Mouse (Mus musculus) forebrain, postnatal 0 days (tissue): Measurements from ENCODE around the gene Fam104a. TPM values are rescaled to one million over a fixed set of nuclear protein-coding genes. Genes with fewer than 3 reads are reported as not detected.

Source experiments
- ATAC-seq: fragments of 200-750 bp; cut with Nextera tagmentation; 2 replicates; pipeline ENCODE4 v1.8.0; 2017; ENCODE audit warnings: mild to moderate bottlenecking, moderate library complexity
- DNase-seq: peaks from one replicate; pipeline ENCODE4 v3.0.0-alpha.2; 2015
- H3K27ac ChIP-seq: fragments of 300-500 bp; sonication (generic); 2 replicates; pipeline ENCODE4 v1.5.1; 2014; ENCODE audit warnings: low read depth, mild to moderate bottlenecking, antibody characterized with exemption, low read length, moderate library complexity, mixed read lengths
- H3K27me3 ChIP-seq: fragments of 300-500 bp; sonication (generic); 2 replicates; pipeline ENCODE4 v1.6.1; 2014; ENCODE audit warnings: mild to moderate bottlenecking, low read length, mixed read lengths; ENCODE audit not compliant: insufficient read depth
- H3K36me3 ChIP-seq: fragments of 300-500 bp; sonication (generic); 2 replicates; pipeline ENCODE4 v1.6.1; 2014; ENCODE audit warnings: mild to moderate bottlenecking, moderate library complexity; ENCODE audit not compliant: insufficient read depth
- H3K4me1 ChIP-seq: fragments of 300-500 bp; sonication (generic); 2 replicates; pipeline ENCODE4 v1.6.1; 2014; ENCODE audit warnings: antibody characterized with exemption; ENCODE audit not compliant: insufficient read depth
- H3K4me2 ChIP-seq: fragments of 300-500 bp; sonication (generic); 2 replicates; pipeline ENCODE4 v1.6.1; 2014; ENCODE audit warnings: low read depth, mild to moderate bottlenecking, moderate library complexity
- H3K4me3 ChIP-seq: fragments of 300-500 bp; sonication (generic); 2 replicates; pipeline ENCODE4 v1.5.1; 2014; ENCODE audit warnings: low read depth, low read length, mixed read lengths
- H3K9ac ChIP-seq: fragments of 300-500 bp; sonication (generic); 2 replicates; pipeline ENCODE4 v1.6.1; 2014; ENCODE audit warnings: mild to moderate bottlenecking
- H3K9me3 ChIP-seq: fragments of 300-500 bp; sonication (generic); 2 replicates; pipeline ENCODE4 v1.6.1; 2016; ENCODE audit warnings: low read length
- CTCF ChIP-seq: sonication (generic); IDR thresholded peaks from 2 replicates; pipeline ENCODE4 v1.5.1; 2016; ENCODE audit warnings: antibody characterized with exemption, control low read depth, low read depth
- WGBS: fragments of 180-500 bp; shearing (Covaris S2); extraction: QIAGEN DNeasy Blood & Tissue Kit; methylation state at CpG from one replicate; pipeline ENCODE4 v1.1.7; 2014; 5-methylcytosine and 5-hydroxymethylcytosine counted together
- polyA plus RNA-seq: library from polyadenylated mRNA; unstranded; fragments of >200 nt; fragmentation: Nextera tagmentation; extraction: Ambion mirVana; gene quantifications from 2 replicates; pipeline ENCODE4 v1.2.1, GENCODE M21; 2015
- total RNA-seq: library from RNA; depleted of rRNA; stranded (reverse); fragments of >200 nt; gene quantifications from 2 replicates; pipeline ENCODE4 v1.2.3, GENCODE M21; 2014

The Fam104a gene
- total and polyA plus RNA-seq, 2 experiments from 2014 or later, result 37.6 to 54.7 TPM

DNA sequence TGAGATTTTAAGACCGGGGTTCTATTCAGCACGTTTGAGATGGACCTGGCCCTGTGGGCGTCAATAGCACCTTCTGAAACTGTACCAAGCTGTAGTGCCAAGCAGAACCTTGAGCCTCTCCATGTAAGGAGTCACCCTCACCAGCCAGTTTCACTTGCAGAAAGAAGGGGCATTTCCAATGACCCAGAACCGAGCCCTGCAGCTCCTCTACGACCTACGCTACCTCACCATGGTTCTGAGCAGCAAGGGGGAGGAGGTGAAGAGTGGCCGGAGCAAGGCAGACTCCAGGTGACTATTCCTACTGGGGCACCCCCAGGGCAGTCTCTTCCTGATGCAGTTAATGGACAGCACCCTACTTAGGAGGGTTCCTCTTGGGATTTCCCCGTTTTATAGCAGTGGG lies 25.6 kb downstream of the Fam104a start:
- Histone ChIP-seq H3K9ac (no peak overlapping the region), H3K36me3 (peaks cover 86% of the 10 kb centered on the region), H3K4me3 (no peak overlapping the region), H3K4me2 (no peak overlapping the region), H3K4me1 (no peaks in the 10 kb centered on the region), H3K27ac (no peak overlapping the region), H3K9me3 (no peaks in the 10 kb centered on the region), H3K27me3 (no peaks in the 10 kb centered on the region)
- DNase-seq (no peak), ATAC-seq (no peak)
- no peak for TF ChIP-seq CTCF
- WGBS, result 90% methylated on average over 8 of the region's 8 CpGs

DNA sequence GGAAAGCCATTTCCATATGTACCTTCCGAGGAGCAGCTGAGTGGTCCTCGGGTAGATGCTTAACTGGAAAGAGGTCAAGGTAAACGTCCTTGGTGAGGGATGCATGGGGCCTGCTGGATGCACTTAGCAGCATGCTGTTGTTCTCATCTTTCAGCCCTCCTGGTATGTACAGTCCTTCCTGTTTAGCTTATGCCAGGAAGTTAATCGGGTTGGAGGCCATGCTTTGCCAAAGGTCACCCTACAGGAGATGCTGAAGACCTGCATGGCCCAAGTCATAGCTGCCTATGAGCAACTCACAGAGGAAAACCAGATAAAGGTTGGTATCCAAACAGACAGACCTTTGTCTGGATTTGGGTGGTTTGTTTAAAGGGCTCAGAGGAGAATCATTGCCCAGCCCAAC lies 26.7 kb downstream of the Fam104a start:
- TF ChIP-seq CTCF, result no peak
- no peak overlapping the region for H3K27ac ChIP-seq
- WGBS, result 74% methylated on average over 4 of the region's 4 CpGs

DNA sequence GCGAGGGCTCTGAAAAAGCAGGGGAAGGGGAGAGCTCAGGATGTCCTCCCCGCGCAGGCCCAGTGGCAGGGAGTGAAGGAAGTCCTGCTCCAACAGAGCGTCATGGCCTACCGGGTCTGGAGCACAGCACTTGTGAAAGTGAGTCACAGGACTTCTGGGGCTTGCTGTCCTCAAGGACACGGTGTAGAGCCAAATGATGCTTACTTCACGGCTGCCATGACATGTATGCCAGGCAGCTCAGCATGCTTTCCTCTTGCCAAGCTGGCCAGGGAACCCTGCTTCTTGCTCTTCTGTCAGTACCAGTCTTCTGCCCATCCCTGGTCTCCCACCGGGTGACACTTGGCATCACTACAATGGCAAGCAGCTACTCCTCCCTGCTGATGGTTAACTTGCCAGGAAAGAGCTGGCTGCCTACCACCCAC lies 27.4 kb downstream of the Fam104a start:
- DNase-seq (no peak), ATAC-seq (peak; percentile 17; the same call in 1 of the 2 replicates)
- 78% methylated on average over 8 of the region's 8 CpGs for WGBS
- no peak for TF ChIP-seq CTCF
- H3K27ac ChIP-seq, result no peak overlapping the region
- peaks cover 89% of the 10 kb centered on the region for H3K36me3 ChIP-seq
- no peaks in the 10 kb centered on the region for H3K4me1 ChIP-seq
- no peak overlapping the region for H3K4me3 ChIP-seq
- no peak overlapping the region for H3K4me2 ChIP-seq
- no peaks in the 10 kb centered on the region for H3K27me3 ChIP-seq
- H3K9me3 ChIP-seq, result no peaks in the 10 kb centered on the region
- H3K9ac ChIP-seq, result no peak overlapping the region

More for the DNA sequence above, 26.7 kb downstream of the Fam104a start:
- H3K4me3 ChIP-seq, result no peak overlapping the region
- H3K36me3 ChIP-seq, result peaks cover 89% of the 10 kb centered on the region
- DNase-seq (no peak), ATAC-seq (no peak)
- no peak overlapping the region for H3K4me2 ChIP-seq
- no peak overlapping the region for H3K9ac ChIP-seq
- no peaks in the 10 kb centered on the region for H3K4me1 ChIP-seq
- no peaks in the 10 kb centered on the region for H3K27me3 ChIP-seq
- H3K9me3 ChIP-seq, result no peaks in the 10 kb centered on the region

DNA sequence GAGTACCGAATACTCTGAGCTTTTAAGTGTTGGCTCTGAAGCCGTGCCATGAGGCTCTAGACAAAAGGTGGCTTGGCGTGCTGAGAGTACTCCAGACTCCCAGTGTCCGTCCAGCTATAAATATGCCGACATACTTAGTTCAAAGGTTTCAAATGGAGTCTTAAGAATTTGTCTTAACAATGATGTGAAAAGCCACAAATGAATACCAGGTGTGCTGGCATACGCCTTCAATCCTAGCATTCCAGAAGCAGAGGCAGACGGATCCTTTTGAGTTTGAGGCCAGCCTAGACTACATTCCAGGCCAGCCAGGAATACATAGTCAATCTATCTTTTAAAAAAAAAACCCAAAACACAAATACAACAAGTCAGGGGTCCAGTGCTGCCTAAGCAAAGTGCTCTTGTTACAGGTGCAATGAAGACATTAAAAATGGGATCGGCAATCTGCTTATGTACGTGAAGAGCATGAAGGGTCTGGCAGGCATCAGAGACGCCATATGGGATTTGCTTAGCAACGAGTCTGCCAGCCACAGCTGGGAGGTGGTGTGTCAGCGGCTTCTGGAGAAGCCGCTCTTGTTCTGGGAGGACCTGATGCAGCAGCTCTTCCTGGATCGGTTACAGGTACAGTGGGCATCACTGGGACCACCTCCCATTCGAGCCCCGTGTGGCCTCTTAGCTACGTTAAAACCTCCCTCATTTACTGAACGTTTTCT lies 29.2 kb downstream of the Fam104a start:
- ATAC-seq, result no peak

DNA sequence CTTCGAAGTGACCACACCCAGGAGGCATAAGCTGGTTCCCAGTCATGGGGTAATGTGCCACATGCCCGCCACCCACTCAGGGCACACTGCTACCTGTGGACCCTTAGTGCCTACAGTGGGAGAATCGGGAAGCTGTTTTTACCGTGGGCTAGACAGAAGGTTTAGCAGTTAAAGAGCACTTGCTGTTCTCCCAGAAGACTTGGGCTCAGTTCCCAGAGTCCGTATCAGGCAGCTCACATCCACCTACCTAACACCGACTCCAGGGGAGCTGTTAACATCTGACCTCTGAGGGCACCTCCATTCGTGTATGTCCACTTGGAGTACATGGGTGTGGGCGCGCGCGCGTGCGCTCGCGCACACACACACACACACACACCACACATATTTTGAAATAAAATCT lies 29.9 kb downstream of the Fam104a start:
- H3K4me3 ChIP-seq, result no peak overlapping the region
- WGBS, result 92% methylated on average over 15 of the region's 15 CpGs
- ATAC-seq (no peak), DNase-seq (no peak)
- H3K4me1 ChIP-seq, result peaks cover 6% of the 10 kb centered on the region; the same call in 1 of the 2 replicates
- no peaks in the 10 kb centered on the region for H3K9me3 ChIP-seq
- peaks cover 73% of the 10 kb centered on the region for H3K36me3 ChIP-seq
- no peak overlapping the region for H3K4me2 ChIP-seq
- no peak overlapping the region for H3K9ac ChIP-seq
- no peaks in the 10 kb centered on the region for H3K27me3 ChIP-seq
- no peak for TF ChIP-seq CTCF
- no peak overlapping the region for H3K27ac ChIP-seq

More for the DNA sequence above, 29.2 kb downstream of the Fam104a start:
- no peak for TF ChIP-seq CTCF
- H3K36me3 ChIP-seq, result peaks cover 77% of the 10 kb centered on the region
- no peak overlapping the region for H3K9ac ChIP-seq
- WGBS, result 64% methylated on average over 18 of the region's 18 CpGs
- no peaks in the 10 kb centered on the region for H3K9me3 ChIP-seq
- no peak overlapping the region for H3K4me2 ChIP-seq
- H3K27ac ChIP-seq, result no peak overlapping the region
- peak; percentile 64 for DNase-seq
- no peak overlapping the region for H3K4me3 ChIP-seq
- H3K4me1 ChIP-seq, result peaks cover 5% of the 10 kb centered on the region; the same call in 1 of the 2 replicates
- H3K27me3 ChIP-seq, result no peaks in the 10 kb centered on the region

DNA sequence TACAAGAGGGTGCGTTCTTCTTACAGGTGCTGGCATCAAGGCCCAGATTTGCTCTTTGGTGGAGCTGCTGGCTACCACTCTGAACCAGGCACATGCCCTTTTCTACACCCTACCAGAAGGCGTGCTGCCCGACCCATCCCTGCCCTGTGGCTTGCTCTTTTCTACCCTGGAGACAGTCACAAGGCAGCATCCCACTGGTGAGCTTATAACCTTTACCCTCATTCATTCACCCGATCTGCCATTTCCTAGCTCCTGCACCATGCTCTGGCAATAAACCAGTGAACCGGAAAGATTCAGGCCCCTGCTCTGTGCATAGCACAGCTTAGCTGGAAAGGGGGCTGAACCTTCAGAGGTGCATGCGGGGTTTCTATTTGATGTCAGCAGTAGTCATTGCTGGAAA lies 31.4 kb downstream of the Fam104a start:
- Histone ChIP-seq H3K9me3 (no peaks in the 10 kb centered on the region), H3K4me2 (no peak overlapping the region), H3K4me3 (no peak overlapping the region), H3K9ac (no peak overlapping the region), H3K4me1 (peaks cover 11% of the 10 kb centered on the region; the same call in 1 of the 2 replicates), H3K27me3 (no peaks in the 10 kb centered on the region), H3K27ac (no peak overlapping the region), H3K36me3 (peaks cover 61% of the 10 kb centered on the region)
- TF ChIP-seq CTCF, result no peak
- WGBS, result 90% methylated on average over 6 of the region's 6 CpGs
- no peak for ATAC-seq
- no peak for DNase-seq

DNA sequence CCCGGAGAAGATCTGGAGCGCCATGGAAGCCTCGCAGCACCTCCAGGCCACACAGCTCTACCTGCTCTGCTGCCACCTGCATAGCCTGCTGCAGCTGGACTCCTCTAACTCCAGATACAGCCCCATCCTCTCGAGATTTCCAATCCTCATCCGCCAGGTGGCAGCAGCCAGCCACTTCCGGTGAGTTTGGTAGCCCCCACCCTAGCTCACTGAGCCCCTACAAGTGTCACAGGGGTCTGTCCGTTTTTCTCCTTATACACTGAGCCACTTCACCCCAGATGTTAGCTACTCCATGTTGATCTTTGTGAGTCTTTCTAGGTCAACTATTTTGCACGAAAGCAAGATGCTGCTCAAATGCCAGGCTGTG lies 32.1 kb downstream of the Fam104a start:
- peak; percentile 76 for TF ChIP-seq CTCF
- H3K4me3 ChIP-seq, result no peak overlapping the region
- H3K4me2 ChIP-seq, result no peak overlapping the region
- peaks cover 54% of the 10 kb centered on the region for H3K36me3 ChIP-seq
- H3K4me1 ChIP-seq, result peaks cover 11% of the 10 kb centered on the region; the same call in 1 of the 2 replicates
- H3K27ac ChIP-seq, result no peak overlapping the region
- ATAC-seq (peak; percentile 52), DNase-seq (peak; percentile 75)
- 47% methylated on average over 8 of the region's 8 CpGs for WGBS
- H3K27me3 ChIP-seq, result no peaks in the 10 kb centered on the region
- no peaks in the 10 kb centered on the region for H3K9me3 ChIP-seq
- no peak overlapping the region for H3K9ac ChIP-seq
